In the genomic region with DNA sequence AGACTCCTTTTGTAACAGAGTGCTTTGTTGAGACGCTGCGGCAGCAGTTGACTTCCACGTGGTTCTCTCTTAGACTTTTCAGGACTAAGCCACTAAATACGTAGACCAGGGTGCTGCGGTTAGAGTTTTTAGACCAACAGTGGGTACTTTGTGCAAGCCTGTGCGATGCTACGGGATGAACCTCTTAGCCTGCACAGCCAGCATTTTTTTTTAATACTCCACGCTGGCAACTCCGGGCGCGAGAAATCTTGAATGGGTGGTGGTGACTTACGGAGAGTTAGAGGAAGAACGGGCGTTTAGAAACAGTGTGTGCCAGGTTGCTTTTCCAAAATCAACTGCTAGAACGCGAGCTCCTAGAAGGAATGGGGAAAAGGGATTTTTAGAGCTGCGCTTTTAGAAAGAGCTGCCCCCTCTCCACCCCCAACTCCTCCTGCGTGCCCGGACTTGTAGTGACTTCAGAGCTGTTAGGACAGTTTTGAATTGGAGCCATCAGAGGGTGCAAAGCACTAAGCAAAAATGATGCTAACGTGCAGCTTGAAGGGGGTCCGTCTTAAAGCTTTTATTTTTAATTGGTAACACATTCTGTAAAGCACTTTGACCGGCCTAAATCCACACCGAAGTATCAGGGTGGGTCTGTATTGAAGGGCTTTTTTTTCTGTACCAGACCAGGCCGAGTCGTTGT, we compare ENCODE assay signal across 8 mouse cellular contexts. TPM values are rescaled to one million over a fixed set of nuclear protein-coding genes. Genes with fewer than 3 reads are reported as not detected.
DNase-seq lines count a peak whose midpoint lies in the region; ATAC-seq lines count a peak whose summit lies in the region.

No protein-coding gene starts in this region.

- H3K27ac ChIP-seq in heart, embryonic 16.5 days (ENCODE audit: low read length), result peak overlapping the region; percentile 96
- peak overlapping the region; percentile 95 for H3K27ac ChIP-seq in limb, embryonic 13.5 days
- peak overlapping the region; percentile 36 for H3K27ac ChIP-seq in midbrain, embryonic 16.5 days (ENCODE audit: low read length)

- DNase-seq in cerebellum, postnatal 10 days, result peak; percentile 26 to 29
- DNase-seq in cerebellum, adult 9-11 months, result no peak
- DNase-seq in A20 (ENCODE audit: low read depth, low spot score), result peak; percentile 75
- peak; percentile 56 for DNase-seq in embryo, embryonic 10 days (ENCODE audit: low spot score)
- no peak for DNase-seq in right cerebral cortex, postnatal 36 days (ENCODE audit: low spot score in 2 of 2)

- peak overlapping the region; percentile 68 for H3K4me3 ChIP-seq in heart, embryonic 16.5 days (ENCODE audit: low read length)
- H3K4me3 ChIP-seq in limb, embryonic 13.5 days, result peak overlapping the region; percentile 75
- peak overlapping the region; percentile 49 for H3K4me3 ChIP-seq in midbrain, embryonic 16.5 days (ENCODE audit: low read depth, low read length)

- H3K4me1 ChIP-seq in heart, embryonic 16.5 days (ENCODE audit: control insufficient read depth, insufficient read depth, low read length), result peaks cover 11% of the 10 kb centered on the region; the same call in 1 of the 2 replicates
- H3K4me1 ChIP-seq in limb, embryonic 13.5 days, result peaks cover 31% of the 10 kb centered on the region
- H3K4me1 ChIP-seq in midbrain, embryonic 16.5 days (ENCODE audit: control insufficient read depth, insufficient read depth, low read length), result 0 out of 2 replicates have a peak, but pooled peaks cover 6% of the 10 kb centered on the region

- H3K27me3 ChIP-seq in heart, embryonic 16.5 days (ENCODE audit: control insufficient read depth, insufficient read depth, low read length), result no peaks in the 10 kb centered on the region
- no peaks in the 10 kb centered on the region for H3K27me3 ChIP-seq in limb, embryonic 13.5 days
- H3K27me3 ChIP-seq in midbrain, embryonic 16.5 days (ENCODE audit: control insufficient read depth, insufficient read depth, low read depth, low read length), result peaks cover 10% of the 10 kb centered on the region; the same call in 1 of the 2 replicates

- WGBS in heart, embryonic 16.5 days, result under 1% methylated on average over 25 of the region's 25 CpGs
- WGBS in limb, embryonic 13.5 days, result under 1% methylated on average over 25 of the region's 25 CpGs
- under 1% methylated on average over 25 of the region's 25 CpGs for WGBS in midbrain, embryonic 16.5 days

- peak overlapping the region; percentile 85 for H3K9ac ChIP-seq in heart, embryonic 16.5 days (ENCODE audit: low read length)
- H3K9ac ChIP-seq in limb, embryonic 13.5 days, result peak overlapping the region; percentile 89
- H3K9ac ChIP-seq in midbrain, embryonic 16.5 days (ENCODE audit: low read depth, low read length), result peak overlapping the region; percentile 56

- no peaks in the 10 kb centered on the region; the same call in 1 of the 2 replicates for H3K36me3 ChIP-seq in heart, embryonic 16.5 days (ENCODE audit: control insufficient read depth, insufficient read depth)
- peaks cover 3% of the 10 kb centered on the region; the same call in 1 of the 2 replicates for H3K36me3 ChIP-seq in limb, embryonic 13.5 days
- H3K36me3 ChIP-seq in midbrain, embryonic 16.5 days (ENCODE audit: control insufficient read depth, insufficient read depth, low read length), result no peaks in the 10 kb centered on the region

- ATAC-seq in heart, embryonic 16.5 days (replicated peaks; ENCODE audit: extremely low read depth, insufficient read depth, low FRiP score), result no peak; the same call in 1 of the 2 replicates
- peak; percentile 20; the same call in 1 of the 2 replicates for ATAC-seq in limb, embryonic 13.5 days (ENCODE audit: low FRiP score, low read depth)
- ATAC-seq in midbrain, embryonic 16.5 days, result peak; percentile 58

- no peaks in the 10 kb centered on the region for H3K9me3 ChIP-seq in heart, embryonic 16.5 days (replicated peaks; ENCODE audit: control insufficient read depth, low read length)
- no peaks in the 10 kb centered on the region for H3K9me3 ChIP-seq in limb, embryonic 13.5 days
- no peaks in the 10 kb centered on the region for H3K9me3 ChIP-seq in midbrain, embryonic 16.5 days (replicated peaks; ENCODE audit: control insufficient read depth, low read length, poor library complexity, severe bottlenecking)

- peak overlapping the region; percentile 59 for H3K4me2 ChIP-seq in heart, embryonic 16.5 days (ENCODE audit: low read depth, low read length)
- H3K4me2 ChIP-seq in limb, embryonic 13.5 days (replicated peaks), result peak overlapping the region; percentile 73
- H3K4me2 ChIP-seq in midbrain, embryonic 16.5 days (ENCODE audit: low read length), result peak overlapping the region; percentile 93

RNA-seq across cellular contexts. Expression of a gene that starts 1.0 kb away (rescaled TPM):
- polyA plus RNA-seq in heart, embryonic 16.5 days (2015; fragmentation: Nextera tagmentation; extraction: Ambion mirVana), result 471 and 489 TPM in 2 replicates
- 226 and 241 TPM in 2 replicates for polyA plus RNA-seq in limb, embryonic 13.5 days (2015; fragmentation: Nextera tagmentation; extraction: Ambion mirVana)
- polyA plus RNA-seq in midbrain, embryonic 16.5 days (2015; fragmentation: Nextera tagmentation; extraction: Ambion mirVana), result 83.6 and 99.9 TPM in 2 replicates

Comparison
In these comparisons a context has a peak if more than half of its experiments do, and no peak if none do; other contexts are left out.
1. DNase-seq: peak in cerebellum, postnatal 10 days (2 of 2), A20 (single experiment) and embryo, embryonic 10 days (single experiment); none in cerebellum, adult 9-11 months (single experiment) and right cerebral cortex, postnatal 36 days (0 of 2).
2. H3K27ac ChIP-seq: peak in every context shown above with its lines; median percentile 96 in heart, embryonic 16.5 days; 95 in limb, embryonic 13.5 days; 36 in midbrain, embryonic 16.5 days.
3. Peak in every context shown above with its lines, with median percentiles within 50 percentile points of each other: H3K4me2 ChIP-seq, H3K4me3 ChIP-seq and H3K9ac ChIP-seq.